Mouse (Mus musculus) brain, embryonic 14.5 days (tissue): ENCODE data around the gene Bend4.

Experiments
- CTCF ChIP-seq: fragments of 200-500 bp; IDR thresholded peaks from 2 replicates; pipeline ENCODE4 v1.5.1; 2012; ENCODE audit warnings: inconsistent platforms, mild to moderate bottlenecking, moderate library complexity, borderline replicate concordance; ENCODE audit not compliant: insufficient read depth, insufficient read length; ENCODE audit errors: extremely low read depth
- POLR2A ChIP-seq: fragments of 200-500 bp; IDR thresholded peaks from 2 replicates; pipeline ENCODE4 v1.6.1; 2012; ENCODE audit warnings: mild to moderate bottlenecking, inconsistent platforms, borderline replicate concordance; ENCODE audit not compliant: poor library complexity, insufficient read depth, insufficient read length, severe bottlenecking; ENCODE audit errors: extremely low read depth

- no peak for TF ChIP-seq CTCF
- TF ChIP-seq POLR2A = no peak
Observed at GRCm38 (mm10) chr5:67454282-67454681, 26.2 kb upstream of the Bend4 start.
